Mouse (Mus musculus): ENCODE measurements around the gene Rprd2. TPM values are rescaled to one million over a fixed set of nuclear protein-coding genes. Genes with fewer than 3 reads are reported as not detected.

Gene Rprd2
- 17.4 TPM for polyA plus RNA-seq (2014; fragmentation: Illumina TruSeq; extraction: RNeasy Lipid Tissue Mini Kit (QIAGEN cat#74804); ENCODE audit: low read depth, low replicate concordance)

DNA sequence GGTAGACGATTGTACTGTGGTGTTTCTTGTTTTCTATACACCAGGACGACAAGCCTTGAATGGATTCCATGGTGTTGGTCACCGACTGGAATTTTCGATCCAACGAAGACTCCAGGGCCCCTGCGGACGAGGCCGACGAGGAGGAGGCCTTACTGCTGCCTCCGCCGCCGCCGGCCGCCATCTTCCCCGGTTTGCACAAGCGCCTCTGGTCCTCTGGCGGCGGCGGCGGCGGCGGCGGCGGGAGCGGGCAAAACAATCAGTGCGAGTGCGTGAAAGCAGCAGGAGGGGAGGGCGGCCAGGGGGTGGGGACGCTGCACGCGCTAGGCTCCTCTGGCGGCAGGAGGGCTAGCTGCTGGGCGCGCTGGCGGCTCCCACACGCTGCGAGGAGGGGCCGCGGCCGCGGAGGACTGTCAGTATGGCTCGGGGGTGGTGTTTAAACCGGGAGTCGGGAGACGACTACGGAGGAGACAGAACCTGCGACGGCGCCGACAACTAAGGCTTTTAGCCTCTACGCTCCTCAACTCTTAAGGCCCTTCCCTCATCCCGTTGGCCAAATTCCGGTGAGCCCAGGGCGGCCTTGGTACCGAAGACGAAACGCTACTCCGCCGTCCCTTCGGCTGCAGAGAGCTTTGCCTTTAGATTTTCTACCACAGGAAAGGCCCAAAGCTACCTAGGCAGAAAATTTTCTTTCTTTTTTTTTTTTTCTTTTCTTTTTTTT, at the start of gene Rprd2:
Gene Rprd2 (minus strand): TSS at position 293 of the 718 bp plus-strand sequence.

DNA sequence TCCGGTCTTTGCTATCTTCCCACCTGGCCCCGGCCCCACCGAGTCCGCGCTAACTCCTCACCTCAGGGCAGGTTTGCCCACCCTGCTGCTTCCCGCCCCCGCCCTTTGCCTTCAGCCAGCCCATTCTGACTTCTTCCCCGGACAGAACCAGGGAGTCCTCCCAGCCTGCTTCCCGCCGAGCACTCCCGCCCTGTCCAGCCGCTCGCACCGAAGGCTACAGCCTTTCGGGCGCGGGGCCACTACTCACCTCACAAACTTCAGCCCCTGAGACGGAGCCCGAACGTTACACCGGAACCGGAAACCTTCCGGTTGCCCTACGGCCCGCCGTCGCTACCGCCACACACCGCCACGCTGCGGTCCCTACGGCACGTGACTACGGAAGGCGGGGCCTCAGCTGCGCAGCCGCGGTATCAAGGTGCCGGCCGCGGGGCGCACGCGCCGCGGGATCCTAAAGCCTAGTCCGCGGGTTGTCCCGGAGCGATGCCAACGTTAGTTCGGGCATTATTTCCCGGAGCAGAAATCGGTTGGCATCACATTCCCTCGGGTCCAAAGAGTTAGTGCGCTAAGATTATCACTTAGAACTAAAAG, 36.9 kb upstream of the Rprd2 start, which contains the start of gene Prpf3:
Gene Prpf3 (minus strand): TSS at position 384 of the 588 bp plus-strand sequence.

DNA sequence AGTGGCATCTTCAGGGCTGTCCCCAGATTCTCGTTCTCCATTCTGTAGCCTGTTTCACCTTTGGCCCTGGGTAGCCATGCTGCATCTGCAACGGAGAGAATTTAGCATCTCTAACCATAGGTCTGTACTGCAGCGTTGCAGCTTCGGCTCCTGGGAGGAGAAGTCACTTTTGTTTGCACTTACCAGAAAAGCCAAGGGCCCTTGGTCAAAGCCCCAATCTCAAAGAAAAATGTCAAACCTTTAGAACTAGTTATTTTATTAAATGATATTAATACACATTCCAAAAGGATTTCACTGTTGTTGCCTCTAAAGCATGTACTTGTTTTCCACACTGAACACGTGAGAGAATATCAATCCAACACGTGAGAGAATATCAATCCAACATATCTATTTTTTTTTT, 58.6 kb downstream of the Rprd2 start, which contains the start of gene Tars2:
Gene Tars2 (minus strand): TSS at position 101 of the 400 bp plus-strand sequence.

DNA sequence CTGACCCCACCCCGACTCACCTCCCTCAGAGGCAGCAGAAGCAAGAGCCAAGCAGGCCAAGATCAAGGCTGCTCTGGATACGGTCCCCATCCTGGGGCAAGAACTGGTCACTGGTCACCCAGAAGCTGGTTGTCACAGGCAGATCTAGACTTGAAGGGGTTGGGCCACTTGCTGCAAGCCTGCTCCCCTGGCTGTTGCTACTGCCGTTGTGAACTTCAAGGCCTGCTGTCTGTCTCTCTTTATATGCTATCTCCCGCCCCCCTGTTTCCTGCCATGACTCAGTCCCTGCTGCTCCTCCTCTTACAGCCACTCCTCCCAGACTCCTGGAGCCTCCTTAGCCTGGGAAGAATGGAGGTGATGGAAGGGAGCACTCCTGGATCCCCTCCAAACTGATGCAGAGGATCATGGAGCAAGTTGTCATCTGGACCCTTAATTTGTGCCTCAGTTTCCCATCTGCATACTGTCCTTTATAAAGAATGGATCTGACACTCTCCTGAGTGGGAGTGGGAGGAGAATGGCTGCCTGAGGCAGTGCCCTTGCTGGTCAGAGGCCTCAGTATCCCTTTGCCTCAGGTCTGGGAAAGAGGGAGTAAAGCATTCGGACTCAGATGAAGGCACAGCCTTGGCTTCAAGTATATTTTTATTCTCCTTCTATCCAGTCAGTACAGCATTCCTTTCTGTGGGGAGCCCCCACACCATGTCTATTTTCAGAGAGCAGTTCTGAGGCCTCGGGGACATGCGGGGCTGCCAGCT, 79.1 kb downstream of the Rprd2 start, which contains the start of gene Ecm1:
Gene Ecm1 (minus strand): TSS at position 217 of the 752 bp plus-strand sequence.

Other genes with a start within 250 kb of the Rprd2 start
- 17.8 TPM for gene Golph3l, start 229.9 kb downstream of the Rprd2 start, polyA plus RNA-seq (2014; fragmentation: Illumina TruSeq; extraction: RNeasy Lipid Tissue Mini Kit (QIAGEN cat#74804); ENCODE audit: low read depth, low replicate concordance)
- 82.3 TPM for gene Ensa, start 193.9 kb downstream of the Rprd2 start, polyA plus RNA-seq (2014; fragmentation: Illumina TruSeq; extraction: RNeasy Lipid Tissue Mini Kit (QIAGEN cat#74804); ENCODE audit: low read depth, low replicate concordance)
- 125 TPM for gene Mcl1, start 160.1 kb downstream of the Rprd2 start, polyA plus RNA-seq (2014; fragmentation: Illumina TruSeq; extraction: RNeasy Lipid Tissue Mini Kit (QIAGEN cat#74804); ENCODE audit: low read depth, low replicate concordance)
- 41.3 TPM for gene Adamtsl4, start 130.9 kb downstream of the Rprd2 start, polyA plus RNA-seq (2014; fragmentation: Illumina TruSeq; extraction: RNeasy Lipid Tissue Mini Kit (QIAGEN cat#74804); ENCODE audit: low read depth, low replicate concordance)
- 54.6 TPM for gene Ecm1, start 79.3 kb downstream of the Rprd2 start, polyA plus RNA-seq (2014; fragmentation: Illumina TruSeq; extraction: RNeasy Lipid Tissue Mini Kit (QIAGEN cat#74804); ENCODE audit: low read depth, low replicate concordance)
- 42.7 TPM for gene Tars2, start 58.7 kb downstream of the Rprd2 start, polyA plus RNA-seq (2014; fragmentation: Illumina TruSeq; extraction: RNeasy Lipid Tissue Mini Kit (QIAGEN cat#74804); ENCODE audit: low read depth, low replicate concordance)
- 20.2 TPM for gene Prpf3, start 37.0 kb upstream of the Rprd2 start, polyA plus RNA-seq (2014; fragmentation: Illumina TruSeq; extraction: RNeasy Lipid Tissue Mini Kit (QIAGEN cat#74804); ENCODE audit: low read depth, low replicate concordance)
- gene Mrps21, start 52.7 kb upstream of the Rprd2 start, polyA plus RNA-seq (2014; fragmentation: Illumina TruSeq; extraction: RNeasy Lipid Tissue Mini Kit (QIAGEN cat#74804); ENCODE audit: low read depth, low replicate concordance), result 443 TPM
- 3.8 TPM for gene Ciart, start 63.4 kb upstream of the Rprd2 start, polyA plus RNA-seq (2014; fragmentation: Illumina TruSeq; extraction: RNeasy Lipid Tissue Mini Kit (QIAGEN cat#74804); ENCODE audit: low read depth, low replicate concordance)
- gene BC028528, start 73.1 kb upstream of the Rprd2 start, polyA plus RNA-seq (2014; fragmentation: Illumina TruSeq; extraction: RNeasy Lipid Tissue Mini Kit (QIAGEN cat#74804); ENCODE audit: low read depth, low replicate concordance), result 17.9 TPM
- gene Aph1a, start 75.1 kb upstream of the Rprd2 start, polyA plus RNA-seq (2014; fragmentation: Illumina TruSeq; extraction: RNeasy Lipid Tissue Mini Kit (QIAGEN cat#74804); ENCODE audit: low read depth, low replicate concordance), result 82.4 TPM
- 199 TPM for gene Car14, start 85.8 kb upstream of the Rprd2 start, polyA plus RNA-seq (2014; fragmentation: Illumina TruSeq; extraction: RNeasy Lipid Tissue Mini Kit (QIAGEN cat#74804); ENCODE audit: low read depth, low replicate concordance)
- gene Anp32e, start 110.4 kb upstream of the Rprd2 start, polyA plus RNA-seq (2014; fragmentation: Illumina TruSeq; extraction: RNeasy Lipid Tissue Mini Kit (QIAGEN cat#74804); ENCODE audit: low read depth, low replicate concordance), result 68.1 TPM
- gene Plekho1, start 177.1 kb upstream of the Rprd2 start, polyA plus RNA-seq (2014; fragmentation: Illumina TruSeq; extraction: RNeasy Lipid Tissue Mini Kit (QIAGEN cat#74804); ENCODE audit: low read depth, low replicate concordance), result 86.2 TPM
- 16.6 TPM for gene Vps45, start 239.6 kb upstream of the Rprd2 start, polyA plus RNA-seq (2014; fragmentation: Illumina TruSeq; extraction: RNeasy Lipid Tissue Mini Kit (QIAGEN cat#74804); ENCODE audit: low read depth, low replicate concordance)

All from heart, adult 10 weeks (tissue).